Mouse (Mus musculus) ovary, postnatal 14 days (tissue): Measurements from ENCODE around the gene Meis1.

Source experiments
- DNase-seq: peaks from one replicate; pipeline ENCODE4 v3.0.0; 2022; ENCODE audit warnings: low spot score

Gene Meis1

GRCm38 (mm10) chr11:19014441-19015161 is 4.2 kb downstream of the Meis1 start:
- DNase-seq: no peak

DNA sequence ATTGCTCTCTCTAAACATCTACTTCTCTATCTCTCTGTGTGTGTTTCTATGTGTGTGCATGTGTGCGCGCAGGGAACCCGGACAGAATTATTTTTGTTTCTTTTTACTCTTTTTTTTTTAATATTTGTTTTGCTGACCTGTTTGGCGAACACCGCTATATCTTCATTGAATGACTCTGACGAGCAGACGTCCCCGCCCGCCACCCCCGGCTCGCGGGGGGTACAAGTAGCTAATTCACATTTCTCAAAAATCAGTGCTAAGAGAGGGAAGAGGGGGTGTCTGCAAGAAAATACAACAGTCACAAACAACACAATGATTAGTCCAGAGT is 4.7 kb downstream of the Meis1 start:
- no peak for DNase-seq

GRCm38 (mm10) chr11:19013141-19014112 is 5.4 kb downstream of the Meis1 start:
- DNase-seq: no peak

- no peak for DNase-seq
These were observed 6.2 kb downstream of the Meis1 start for GRCm38 (mm10) chr11:19012463-19013115.

GRCm38 (mm10) chr11:19012001-19012400 is 6.8 kb downstream of the Meis1 start:
- no peak for DNase-seq

GRCm38 (mm10) chr11:19011108-19011805 is 7.5 kb downstream of the Meis1 start:
- no peak for DNase-seq

DNA sequence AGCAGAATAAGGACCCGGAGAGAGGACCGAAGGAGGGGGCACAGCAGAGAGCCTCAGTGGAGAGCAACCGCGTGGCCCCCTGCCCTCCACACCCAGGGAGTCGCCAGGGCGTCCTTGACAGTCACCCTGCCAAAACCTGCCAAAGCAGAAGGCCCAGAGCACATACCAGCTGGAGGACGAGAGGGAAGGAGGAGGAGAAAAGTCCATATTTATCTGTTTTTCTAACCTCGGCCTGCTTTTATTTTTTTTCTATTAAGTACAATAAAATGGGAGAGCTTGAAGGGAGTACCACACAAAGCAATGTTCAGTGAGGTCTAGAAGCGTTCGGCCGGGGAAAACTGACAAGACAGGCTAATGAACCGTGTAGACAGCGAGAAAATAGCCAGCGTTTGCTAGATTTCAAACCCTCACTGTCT is 8.4 kb downstream of the Meis1 start:
- DNase-seq: no peak

GRCm38 (mm10) chr11:19009536-19010395 is 9.0 kb downstream of the Meis1 start:
- no peak for DNase-seq

DNA sequence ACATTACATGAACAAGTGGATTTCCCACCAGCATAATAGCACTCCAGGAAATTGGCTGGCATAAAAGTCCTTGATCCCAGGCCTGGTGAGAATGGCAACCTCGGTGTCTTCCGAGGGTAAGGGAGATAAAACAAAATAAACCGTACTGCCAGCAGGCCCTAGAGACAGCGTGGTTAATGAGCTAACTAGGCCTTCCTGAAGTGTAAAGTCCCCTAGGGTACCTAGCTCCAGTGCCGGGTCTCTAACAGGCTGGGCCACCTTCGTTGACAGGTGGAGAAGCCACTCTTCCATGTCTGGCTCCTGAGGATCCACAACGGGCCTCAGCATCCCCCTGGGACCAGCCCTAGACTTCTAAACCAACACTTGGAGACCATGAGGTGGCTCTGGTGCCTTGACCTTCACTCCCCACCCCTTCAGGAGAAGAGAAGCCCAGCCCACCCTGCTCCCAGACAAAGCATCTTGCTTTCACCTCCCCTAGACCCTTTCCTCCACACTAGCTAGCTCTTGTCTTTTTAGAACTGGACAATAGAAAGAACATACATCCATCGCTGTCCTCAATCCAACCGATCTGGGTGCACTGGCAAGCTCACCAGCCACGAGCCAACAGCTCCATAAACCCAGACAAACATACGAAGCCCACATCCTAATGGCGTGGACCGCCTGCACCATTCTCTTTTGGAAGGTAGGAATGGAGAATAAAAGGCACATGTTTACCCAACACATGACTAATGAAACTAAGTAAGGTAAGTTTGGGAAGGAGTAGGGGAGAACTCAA is 10.0 kb downstream of the Meis1 start:
- no peak for DNase-seq

- DNase-seq: no peak
These were observed 11.0 kb downstream of the Meis1 start for GRCm38 (mm10) chr11:19007541-19008424.

DNA sequence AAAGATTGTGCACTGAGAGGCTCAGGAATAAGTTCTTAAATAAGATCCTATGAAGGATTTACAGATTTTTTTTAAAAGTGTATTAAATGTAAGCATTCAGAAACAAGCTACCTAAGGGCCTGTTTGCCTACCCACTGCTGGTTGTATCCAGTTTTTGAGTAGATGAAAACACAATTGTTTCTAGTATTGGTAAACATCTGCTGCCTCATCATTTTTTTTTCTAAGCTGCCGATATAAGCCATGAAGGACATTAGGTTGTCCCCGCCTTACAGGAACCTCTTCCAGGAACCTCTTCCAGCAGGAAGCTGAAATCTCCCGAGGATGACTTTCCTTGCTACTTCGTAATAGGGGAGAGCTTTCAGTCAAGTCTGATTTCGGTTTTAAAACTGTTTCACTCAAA is 11.7 kb downstream of the Meis1 start:
- DNase-seq: no peak

DNA sequence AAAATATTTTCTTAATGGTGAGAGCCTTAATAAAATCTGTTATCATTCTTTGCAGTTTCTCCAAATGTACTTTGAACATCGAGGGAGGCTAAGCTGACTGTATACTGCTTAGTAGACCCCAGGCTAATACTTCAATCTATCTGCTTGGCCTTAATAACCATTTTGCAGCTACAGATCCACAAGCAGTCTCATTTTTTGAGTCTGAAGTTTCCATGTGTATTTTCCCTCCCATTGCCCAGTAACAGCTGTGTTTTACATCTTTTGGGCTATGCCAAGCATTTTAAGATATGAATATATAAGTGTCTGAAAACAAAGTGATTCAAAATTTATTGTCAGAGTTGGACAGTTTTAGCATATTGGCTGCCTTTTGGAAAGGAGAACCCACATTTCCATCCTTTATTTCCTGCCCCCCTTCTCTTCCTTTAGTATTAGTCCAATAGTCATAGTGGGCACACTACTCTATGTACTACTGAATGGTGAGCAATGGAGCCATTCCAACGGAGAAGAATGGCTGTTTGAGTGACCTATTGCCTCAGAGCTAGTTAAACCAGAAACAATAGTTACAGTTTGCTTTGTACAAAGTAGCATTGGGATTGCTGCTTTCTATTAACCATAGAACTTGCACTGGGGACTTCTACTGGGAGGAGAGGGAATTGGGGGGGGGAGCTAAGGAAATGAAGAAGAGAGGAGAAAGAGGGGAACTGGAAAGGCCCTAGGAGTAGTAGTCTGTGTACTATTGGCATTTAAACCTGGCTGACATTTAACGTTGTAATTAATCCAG is 12.7 kb downstream of the Meis1 start:
- DNase-seq: no peak

DNA sequence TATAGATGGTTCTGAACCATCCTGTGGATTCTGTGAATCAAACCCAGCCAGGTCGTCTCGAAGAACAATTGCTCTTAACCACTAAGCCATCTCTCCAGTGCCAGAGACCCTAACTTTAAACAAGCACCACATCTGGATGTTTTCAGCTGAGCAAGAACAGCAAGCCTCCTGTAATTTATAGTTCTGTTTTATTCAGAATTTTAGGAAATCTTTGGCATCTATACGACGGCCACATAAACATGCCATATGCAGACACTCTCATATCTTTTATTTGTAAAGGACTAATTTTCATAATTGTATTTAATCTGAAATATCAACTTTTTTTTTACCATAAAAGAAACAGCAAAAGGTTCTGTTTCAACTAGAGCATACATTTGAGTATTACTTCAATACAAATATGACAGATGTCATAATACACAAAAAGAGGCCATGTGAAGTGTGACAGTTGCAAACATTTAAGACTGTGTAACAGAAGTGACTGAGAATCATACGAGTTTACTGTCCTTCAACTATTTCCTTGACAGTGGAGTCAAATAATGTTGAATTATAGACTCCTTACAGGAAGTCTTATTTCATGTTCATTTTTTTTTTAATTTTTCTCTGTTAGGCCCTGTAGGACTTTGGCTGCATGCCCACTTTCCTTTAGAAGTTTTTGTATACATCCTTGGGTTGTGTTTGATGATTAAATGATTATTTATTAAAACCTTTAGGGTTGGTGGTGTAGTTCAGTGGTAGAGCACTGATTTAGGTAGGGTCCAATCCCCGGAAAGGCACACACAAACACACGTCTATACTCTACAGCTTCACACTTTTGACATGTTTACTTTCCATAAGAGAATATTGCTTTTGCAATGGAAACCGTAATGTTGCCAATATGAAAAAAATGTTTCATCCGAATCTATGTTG is 13.5 kb downstream of the Meis1 start:
- no peak for DNase-seq

GRCm38 (mm10) chr11:19003066-19003465 is 15.7 kb downstream of the Meis1 start:
- no peak for DNase-seq

DNA sequence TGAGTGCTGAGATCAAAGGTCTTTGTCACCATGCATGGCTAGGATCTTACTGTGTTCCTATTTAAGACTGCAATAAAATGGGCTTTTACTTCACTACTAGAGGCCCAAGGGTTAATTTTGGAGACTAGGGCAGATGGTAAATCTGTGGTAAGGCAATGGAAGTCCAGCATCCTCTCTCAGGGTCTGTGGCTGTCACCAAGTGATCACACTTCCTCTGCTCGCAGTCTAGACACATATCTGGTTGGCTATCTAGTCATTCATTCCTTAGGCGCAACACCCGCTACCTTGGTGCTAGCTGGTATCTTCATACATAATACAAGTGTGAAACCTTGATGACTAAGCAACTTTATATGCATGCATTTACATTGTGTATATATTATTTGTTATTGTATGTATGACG is 22.0 kb downstream of the Meis1 start:
- no peak for DNase-seq

DNA sequence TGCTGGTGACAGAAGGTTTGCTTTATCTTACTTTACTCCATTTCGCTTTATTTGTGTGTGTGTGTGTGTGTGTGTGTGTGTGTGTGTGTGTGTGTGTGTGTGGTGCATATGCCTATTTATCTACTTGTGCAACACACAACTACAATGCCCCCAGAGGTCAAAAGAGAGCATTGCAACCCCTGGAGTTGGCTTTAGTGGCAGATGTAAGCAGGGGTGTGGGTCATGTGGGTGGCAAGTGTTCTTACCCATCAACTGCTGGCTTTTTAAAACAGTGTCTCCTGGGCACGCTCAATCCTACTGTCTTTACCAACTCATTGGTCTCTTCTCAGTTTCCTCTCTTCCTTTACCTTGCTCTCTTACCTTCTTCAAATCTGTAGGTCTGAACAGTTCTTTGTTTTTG is 22.5 kb downstream of the Meis1 start:
- DNase-seq: no peak

GRCm38 (mm10) chr11:18992796-18993195 is 26.0 kb downstream of the Meis1 start:
- no peak for DNase-seq
